ENCODE assay signal across 8 mouse cellular contexts in genomic region chr16:31354341-31355329, GRCm38 (mm10). TPM values are rescaled to one million over a fixed set of nuclear protein-coding genes. Genes with fewer than 3 reads are reported as not detected.
A peak's percentile ranks its signal among the peaks of the same experiment; 100 is the strongest.
DNase-seq lines count a peak whose midpoint lies in the region; ATAC-seq and TF ChIP-seq lines count a peak whose summit lies in the region.

No protein-coding gene starts in this region.

- TF ChIP-seq CTCF in brain, embryonic 14.5 days (IDR thresholded peaks at IDR 0.05; ENCODE audit: borderline replicate concordance, extremely low read depth, insufficient read depth, insufficient read length) = peak; percentile 85

- DNase-seq in CD8-positive naive resting alpha-beta T cell, adult 2 months (ENCODE audit: low read depth in 2 of 2, low spot score in 2 of 2) = peak; percentile 49 to 72
- DNase-seq in brain, embryonic 14.5 days (ENCODE audit: low read depth) = peak; percentile 83
- peak; percentile 76 for DNase-seq in kidney, postnatal 14 days
- DNase-seq in lung, adult 18-20 months = peak; percentile 51 to 55
- DNase-seq in thymus, adult 18-20 months = peak; percentile 11 to 21

- H3K4me1 ChIP-seq in heart, embryonic 16.5 days (ENCODE audit: control insufficient read depth, insufficient read depth, low read length) = peaks cover 7% of the 10 kb centered on the region
- H3K4me1 ChIP-seq in neural tube, embryonic 15.5 days = 0 out of 2 replicates have a peak, but pooled peaks cover 4% of the 10 kb centered on the region

- H3K9me3 ChIP-seq in heart, embryonic 16.5 days (replicated peaks; ENCODE audit: control insufficient read depth, low read length) = no peaks in the 10 kb centered on the region
- no peaks in the 10 kb centered on the region for H3K9me3 ChIP-seq in neural tube, embryonic 15.5 days (replicated peaks)

- peak overlapping the region; percentile 19; the same call in 1 of the 2 replicates for H3K4me2 ChIP-seq in heart, embryonic 16.5 days (ENCODE audit: low read depth, low read length)
- peak overlapping the region; percentile 45 for H3K4me2 ChIP-seq in neural tube, embryonic 15.5 days

- peak; percentile 78 for ATAC-seq in erythroblast, adult 5-6 weeks (replicated peaks; ENCODE audit: low FRiP score, poor library complexity, severe bottlenecking)
- ATAC-seq in heart, embryonic 16.5 days (replicated peaks; ENCODE audit: extremely low read depth, insufficient read depth, low FRiP score) = peak; percentile 45; the same call in 1 of the 2 replicates
- ATAC-seq in neural tube, embryonic 15.5 days (ENCODE audit: low FRiP score) = peak; percentile 57

- no peaks in the 10 kb centered on the region for H3K36me3 ChIP-seq in heart, embryonic 16.5 days (ENCODE audit: control insufficient read depth, insufficient read depth)
- H3K36me3 ChIP-seq in neural tube, embryonic 15.5 days = no peaks in the 10 kb centered on the region

- 14% methylated on average over 17 of the region's 17 CpGs for WGBS in heart, embryonic 16.5 days
- WGBS in neural tube, embryonic 15.5 days = 29% methylated on average over 17 of the region's 17 CpGs

- no peak overlapping the region for H3K4me3 ChIP-seq in heart, embryonic 16.5 days (ENCODE audit: low read length)
- H3K4me3 ChIP-seq in neural tube, embryonic 15.5 days (replicated peaks) = no peak overlapping the region

- no peaks in the 10 kb centered on the region for H3K27me3 ChIP-seq in heart, embryonic 16.5 days (ENCODE audit: control insufficient read depth, insufficient read depth, low read length)
- 0 out of 2 replicates have a peak, but pooled peaks cover 6% of the 10 kb centered on the region for H3K27me3 ChIP-seq in neural tube, embryonic 15.5 days (replicated peaks)

- TF ChIP-seq POLR2A in brain, embryonic 14.5 days (IDR thresholded peaks at IDR 0.05; ENCODE audit: borderline replicate concordance, extremely low read depth, insufficient read depth, insufficient read length, poor library complexity, severe bottlenecking) = no peak

- H3K9ac ChIP-seq in heart, embryonic 16.5 days (ENCODE audit: low read length) = no peak overlapping the region
- no peak overlapping the region for H3K9ac ChIP-seq in neural tube, embryonic 15.5 days (replicated peaks)

- no peak overlapping the region for H3K27ac ChIP-seq in heart, embryonic 16.5 days (ENCODE audit: low read length)
- no peak overlapping the region for H3K27ac ChIP-seq in neural tube, embryonic 15.5 days (replicated peaks)

RNA-seq across cellular contexts. Expression of gene Apod, which starts 40.0 kb away (rescaled TPM):
- 28.1 and 46.7 TPM in 2 replicates for polyA plus RNA-seq in brain, embryonic 14.5 days (2012; rRNA removed)
- total RNA-seq in erythroblast, adult 5-6 weeks (2015; ENCODE audit: low replicate concordance) = not detected in 2 replicates
- not detected in 2 replicates for total RNA-seq in erythroblast, adult 5-6 weeks (2017; ENCODE audit: low replicate concordance)
- polyA plus RNA-seq in heart, embryonic 16.5 days (2015; fragmentation: Nextera tagmentation; extraction: Ambion mirVana) = 0.55 and 0.64 TPM in 2 replicates
- polyA plus RNA-seq in neural tube, embryonic 15.5 days (2015; fragmentation: Nextera tagmentation; extraction: Ambion mirVana) = 48.8 and 54.0 TPM in 2 replicates

Comparison
In these comparisons a context has a peak if more than half of its experiments do, and no peak if none do; other contexts are left out.
1. DNase-seq: peak in every context shown above with its lines; median percentile 83 in brain, embryonic 14.5 days; 76 in kidney, postnatal 14 days; 60 in CD8-positive naive resting alpha-beta T cell, adult 2 months; 53 in lung, adult 18-20 months; 16 in thymus, adult 18-20 months.
2. RNA of gene Apod, which starts 40.0 kb away (polyA plus RNA-seq): 48.8 to 54.0 TPM in neural tube, embryonic 15.5 days and 28.1 to 46.7 TPM in brain, embryonic 14.5 days; 0.55 to 0.64 TPM in heart, embryonic 16.5 days; every median in the first group is over 10 times any median in the second.
3. Peak in every context shown above with its lines, with median percentiles within 50 percentile points of each other: ATAC-seq.